Mouse (Mus musculus) hindlimb bud, embryonic 11.5 days (tissue): ENCODE measurements around the gene Gpr83.
"Not testable (repeated sequence)": the region's sequence is repeated elsewhere in the genome, so short reads cannot be mapped to it uniquely, and the experiment has no call there.

Experiments used
- DNase-seq: peaks from one replicate; pipeline ENCODE4 v3.0.0-alpha.2; 2012; ENCODE audit warnings: low read depth, low spot score; ENCODE audit errors: extremely low spot score

The Gpr83 gene

GRCm38 (mm10) chr9:14868326-14868725, 8.3 kb downstream of the Gpr83 start:
- no peak for DNase-seq

GRCm38 (mm10) chr9:14870377-14870776, 10.4 kb downstream of the Gpr83 start:
- no peak for DNase-seq

- no peak for DNase-seq
Measured at GRCm38 (mm10) chr9:14870802-14871201, 10.8 kb downstream of the Gpr83 start.

GRCm38 (mm10) chr9:14871536-14871935, 11.5 kb downstream of the Gpr83 start:
- no peak for DNase-seq

GRCm38 (mm10) chr9:14872181-14872930, 12.3 kb downstream of the Gpr83 start:
- no peak for DNase-seq

- DNase-seq, result no peak
Measured at GRCm38 (mm10) chr9:14875743-14876507, 15.9 kb downstream of the Gpr83 start.

- DNase-seq, result not testable (repeated sequence)
Measured at GRCm38 (mm10) chr9:14876566-14876965, 16.6 kb downstream of the Gpr83 start.

GRCm38 (mm10) chr9:14884641-14885040, 24.6 kb downstream of the Gpr83 start:
- no peak for DNase-seq

GRCm38 (mm10) chr9:14885151-14885550, 25.1 kb downstream of the Gpr83 start:
- no peak for DNase-seq

- no peak for DNase-seq
Measured at GRCm38 (mm10) chr9:14885954-14886353, 25.9 kb downstream of the Gpr83 start.

GRCm38 (mm10) chr9:14887787-14888382, 27.9 kb downstream of the Gpr83 start:
- no peak for DNase-seq

- no peak for DNase-seq
Measured at GRCm38 (mm10) chr9:14888671-14889070, 28.7 kb downstream of the Gpr83 start.

GRCm38 (mm10) chr9:14890699-14891098, 30.7 kb downstream of the Gpr83 start:
- no peak for DNase-seq

GRCm38 (mm10) chr9:14891891-14892290, 31.9 kb downstream of the Gpr83 start:
- DNase-seq, result no peak

- no peak for DNase-seq
Measured at GRCm38 (mm10) chr9:14893388-14893787, 33.4 kb downstream of the Gpr83 start.

GRCm38 (mm10) chr9:14894628-14895027, 34.6 kb downstream of the Gpr83 start:
- no peak for DNase-seq

GRCm38 (mm10) chr9:14895237-14895835, 35.3 kb downstream of the Gpr83 start:
- no peak for DNase-seq

GRCm38 (mm10) chr9:14897102-14897501, 37.1 kb downstream of the Gpr83 start:
- DNase-seq, result no peak

GRCm38 (mm10) chr9:14901757-14902156, 41.7 kb downstream of the Gpr83 start:
- no peak for DNase-seq

GRCm38 (mm10) chr9:14902416-14902815, 42.4 kb downstream of the Gpr83 start:
- no peak for DNase-seq

GRCm38 (mm10) chr9:14903006-14903405, 43.0 kb downstream of the Gpr83 start:
- DNase-seq, result no peak
